Mouse (Mus musculus): ENCODE data around the gene Gli1.

The Gli1 gene

DNA sequence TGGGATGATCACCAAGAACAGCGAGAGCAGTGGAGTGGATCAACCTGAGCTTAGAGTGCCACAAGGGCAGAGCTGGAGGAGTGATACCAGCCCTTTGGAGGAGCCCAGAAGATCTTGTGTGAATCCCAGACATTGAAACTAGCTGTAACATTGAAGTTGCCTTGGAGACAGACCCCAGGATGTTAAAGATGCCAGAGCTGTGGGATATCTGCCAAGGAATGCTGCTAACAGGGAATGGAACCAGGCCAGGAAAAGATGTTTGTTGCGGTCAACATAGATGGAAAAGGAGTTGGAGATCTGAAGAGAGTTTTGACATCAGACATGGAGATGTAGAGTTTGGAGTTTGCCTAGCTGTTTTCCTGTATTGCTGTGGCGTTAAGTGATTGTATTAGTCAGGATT, 4.4 kb upstream of the Gli1 start:
- no peak for DNase-seq (ENCODE audit: low read depth, low spot score)

DNA sequence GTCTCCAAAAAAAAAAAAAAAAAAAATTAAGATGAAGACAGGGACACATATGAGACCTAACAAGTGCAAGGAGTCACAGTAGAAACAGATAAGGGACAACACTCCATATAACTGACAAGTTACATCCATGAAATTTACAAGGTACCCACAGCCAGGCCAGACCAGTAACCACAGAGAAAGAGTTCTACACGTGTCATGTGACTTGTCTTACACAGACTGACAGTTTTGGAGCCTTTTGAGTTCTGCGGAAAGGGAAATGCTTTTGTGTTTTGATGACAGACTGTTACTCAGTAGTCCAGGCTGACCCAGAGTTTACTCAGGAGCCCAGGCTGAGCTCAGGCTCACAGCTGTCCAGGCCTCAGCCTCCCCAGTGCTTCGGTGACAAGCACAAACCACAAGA, 1.3 kb upstream of the Gli1 start:
- no peak for DNase-seq (ENCODE audit: low read depth, low spot score)

- DNase-seq (ENCODE audit: low read depth, low spot score) = no peak
Observed at GRCm38 (mm10) chr10:127341360-127341690, 449 bp downstream of the Gli1 start.

DNA sequence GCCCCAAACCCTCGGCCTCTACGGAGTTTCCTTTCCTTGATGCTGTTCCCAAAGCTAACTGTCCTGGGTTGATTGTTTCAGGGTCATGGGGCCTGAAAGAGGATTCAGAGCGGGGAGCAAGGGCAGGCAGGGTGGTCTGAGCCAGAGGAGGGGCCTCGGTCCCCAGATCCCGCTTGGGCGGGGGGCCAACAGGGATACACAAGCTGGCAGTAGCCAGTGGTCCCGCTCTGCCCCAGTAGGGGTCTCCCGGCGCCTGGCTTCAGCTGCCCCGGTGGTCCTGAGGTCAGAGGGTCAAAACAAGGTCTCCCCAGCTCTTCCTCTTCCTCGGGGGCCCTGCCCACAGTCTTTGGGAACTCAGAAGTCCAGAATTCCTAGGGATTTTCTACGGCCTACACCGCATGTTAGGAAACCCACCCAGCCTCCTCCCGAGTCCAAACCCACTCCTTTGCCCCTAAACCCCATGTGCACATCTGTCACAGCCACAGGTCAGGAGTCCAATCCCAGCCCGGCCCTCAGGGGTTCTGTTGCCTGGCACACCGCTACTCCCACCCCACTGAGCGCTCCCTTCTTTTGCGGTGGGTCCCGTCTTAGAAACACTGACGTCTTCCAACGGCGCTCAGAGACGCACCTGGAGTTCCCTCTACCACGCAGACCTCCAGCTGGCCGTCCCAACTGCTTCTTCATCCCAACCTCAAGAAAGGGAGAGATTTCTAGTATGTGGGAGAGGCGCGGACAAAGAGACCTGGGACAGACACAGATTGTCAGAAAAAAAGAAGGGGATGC, 1.0 kb downstream of the Gli1 start:
- peak; percentile 9 for DNase-seq (ENCODE audit: low read depth, low spot score)

GRCm38 (mm10) chr10:127339683-127340576, 1.8 kb downstream of the Gli1 start:
- peak; percentile 72 for DNase-seq (ENCODE audit: low read depth, low spot score)

GRCm38 (mm10) chr10:127338930-127339682, 2.7 kb downstream of the Gli1 start:
- peak; percentile 97 for DNase-seq (ENCODE audit: low read depth, low spot score)

- DNase-seq (ENCODE audit: low read depth, low spot score) = no peak
Observed at GRCm38 (mm10) chr10:127337536-127338099, 4.2 kb downstream of the Gli1 start.

DNA sequence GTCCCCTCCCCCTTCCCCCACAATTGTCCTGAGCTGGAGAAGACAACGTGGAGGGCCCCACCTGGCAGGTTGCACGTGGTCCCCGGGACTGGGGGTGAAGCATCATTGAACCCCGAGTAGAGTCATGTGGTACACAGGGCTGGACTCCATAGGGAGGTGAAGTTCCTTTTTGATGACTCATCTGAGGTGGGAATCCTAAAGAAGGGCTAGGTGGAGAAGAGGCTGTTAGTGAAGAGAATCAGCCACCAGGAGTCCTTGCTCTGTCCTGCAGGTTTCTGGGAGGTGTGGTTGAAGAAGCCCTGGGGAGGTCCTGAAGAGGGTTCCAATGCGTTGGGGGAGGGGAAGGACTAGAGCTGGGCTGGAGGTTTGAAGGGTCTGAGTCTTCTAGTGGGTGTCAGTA, 4.8 kb downstream of the Gli1 start:
- DNase-seq (ENCODE audit: low read depth, low spot score) = peak; percentile 41

- no peak for DNase-seq (ENCODE audit: low read depth, low spot score)
Observed at GRCm38 (mm10) chr10:127335271-127335670, 6.5 kb downstream of the Gli1 start.

DNA sequence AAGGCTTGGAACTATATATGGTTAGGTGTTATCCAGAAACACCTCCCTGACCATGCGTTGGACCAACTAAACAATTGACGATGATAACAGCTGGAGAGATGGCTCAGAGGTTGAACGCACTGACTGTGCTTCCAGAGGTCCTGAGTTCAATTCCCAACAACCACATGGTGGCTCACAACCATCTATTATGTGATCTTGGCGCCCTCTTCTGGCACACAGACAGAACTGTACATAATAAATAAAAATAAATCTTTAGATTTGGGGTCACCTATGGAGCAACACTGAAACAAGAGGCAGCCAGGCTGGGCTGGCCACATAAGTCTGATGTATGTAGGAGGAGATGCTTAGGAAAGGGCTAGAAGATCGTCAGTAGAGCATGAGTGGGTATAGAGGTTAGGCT, 8.6 kb downstream of the Gli1 start:
- peak; percentile 35 for DNase-seq (ENCODE audit: low read depth, low spot score)

GRCm38 (mm10) chr10:127332211-127332874, 9.4 kb downstream of the Gli1 start:
- DNase-seq (ENCODE audit: low read depth, low spot score) = no peak

- DNase-seq (ENCODE audit: low read depth, low spot score) = no peak
Observed at GRCm38 (mm10) chr10:127330212-127330611, 11.6 kb downstream of the Gli1 start.

DNA sequence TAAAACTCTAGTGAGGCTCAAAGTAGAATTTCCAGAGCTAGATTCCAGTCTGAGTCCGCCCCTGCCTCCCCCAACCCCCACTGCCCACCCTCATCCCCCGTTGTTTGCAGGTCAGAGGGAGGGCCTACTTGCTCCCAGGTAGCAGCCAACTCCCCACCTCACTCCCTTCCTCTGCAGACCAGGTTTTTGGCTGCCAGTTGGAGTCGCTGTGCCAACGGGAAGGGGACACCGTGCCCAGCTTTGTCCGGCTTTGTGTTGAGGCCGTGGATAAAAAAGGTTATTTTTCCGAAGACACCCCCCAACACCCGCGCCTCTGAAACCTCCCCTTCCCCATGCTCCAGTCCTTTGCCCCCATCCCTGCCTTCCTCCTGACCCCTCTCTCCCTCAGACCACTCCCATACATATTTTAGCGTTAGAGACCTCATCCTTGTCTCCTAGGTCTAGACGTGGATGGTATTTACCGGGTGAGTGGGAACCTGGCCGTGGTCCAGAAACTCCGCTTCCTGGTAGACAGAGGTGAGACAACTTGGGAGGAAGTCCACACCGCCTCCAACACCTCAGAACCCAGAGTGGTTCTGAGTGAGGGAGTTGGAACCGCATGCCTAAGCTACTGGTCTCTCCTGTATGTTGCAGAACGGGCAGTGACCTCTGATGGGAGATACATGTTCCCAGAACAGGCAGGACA, 14.2 kb downstream of the Gli1 start:
- DNase-seq (ENCODE audit: low read depth, low spot score) = no peak

- no peak for DNase-seq (ENCODE audit: low read depth, low spot score)
Observed at GRCm38 (mm10) chr10:127326828-127327227, 14.9 kb downstream of the Gli1 start.

DNA sequence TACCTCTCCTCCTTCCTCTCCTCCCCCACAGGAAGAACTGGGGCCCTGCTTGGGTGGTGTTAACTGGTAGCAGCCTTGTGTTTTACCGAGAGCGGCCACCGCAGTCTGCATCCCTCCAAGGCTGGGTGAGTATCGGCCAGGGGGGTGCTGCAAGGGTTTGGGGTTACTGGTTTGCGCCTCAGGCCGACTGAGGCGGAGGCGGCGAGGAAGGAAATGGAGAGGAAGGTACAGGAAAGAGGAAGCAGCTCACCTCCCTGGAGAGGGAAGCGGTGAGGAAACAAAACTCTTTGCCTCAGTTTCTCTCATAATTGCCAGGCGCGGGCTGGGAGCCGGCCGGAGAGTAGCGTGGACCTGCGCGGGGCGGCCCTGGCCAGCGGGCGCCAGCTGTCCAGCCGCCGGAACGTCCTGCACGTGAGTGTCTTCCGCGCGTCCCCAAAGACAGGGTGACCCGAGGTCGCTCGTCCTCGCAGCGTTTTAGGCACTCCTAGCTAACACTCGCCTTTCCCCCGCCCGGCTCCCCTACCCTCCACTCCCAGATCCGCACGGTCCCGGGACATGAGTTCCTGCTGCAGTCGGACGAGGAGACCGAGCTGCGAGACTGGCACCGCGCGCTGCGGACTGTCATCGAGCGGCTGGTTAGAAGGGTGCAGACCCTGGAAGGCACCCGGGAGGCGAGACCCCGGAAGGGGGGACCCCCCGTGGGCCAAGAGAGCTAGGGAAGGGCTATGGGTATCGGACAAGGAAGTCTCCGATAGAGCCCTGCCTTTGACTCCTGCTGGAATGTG, 15.6 kb downstream of the Gli1 start:
- DNase-seq (ENCODE audit: low read depth, low spot score) = no peak

- no peak for DNase-seq (ENCODE audit: low read depth, low spot score)
Observed at GRCm38 (mm10) chr10:127325454-127326016, 16.2 kb downstream of the Gli1 start.

DNA sequence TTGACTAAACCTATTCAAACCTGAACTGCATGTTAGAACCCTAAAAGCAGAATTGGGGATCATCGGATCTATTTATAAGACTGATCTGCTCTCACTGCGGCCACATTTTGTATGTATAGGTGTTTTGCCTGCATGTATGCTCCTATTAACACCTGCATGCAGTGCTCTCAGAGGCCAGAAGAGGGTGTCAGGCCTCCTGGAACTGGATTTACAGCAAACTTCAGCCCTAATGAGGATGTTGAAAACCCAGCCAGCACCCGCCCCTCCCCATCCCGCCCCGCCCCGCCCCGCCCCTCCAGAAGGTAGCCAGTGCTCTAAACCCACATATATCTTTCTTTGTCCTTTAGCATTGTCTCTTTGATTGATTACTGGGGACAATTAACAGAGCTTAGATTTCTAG, 17.3 kb downstream of the Gli1 start:
- DNase-seq (ENCODE audit: low read depth, low spot score) = peak; percentile 63

- no peak for DNase-seq (ENCODE audit: low read depth, low spot score)
Observed at GRCm38 (mm10) chr10:127323131-127323855, 18.5 kb downstream of the Gli1 start.

GRCm38 (mm10) chr10:127322669-127323068, 19.1 kb downstream of the Gli1 start:
- no peak for DNase-seq (ENCODE audit: low read depth, low spot score)

Measured in 3T3-L1 (cell line).